Mouse (Mus musculus) thymus, postnatal 36 days (tissue): ENCODE data around the gene Tmem143.
A peak's percentile ranks its signal among the peaks of the same experiment; 100 is the strongest.
"Not testable (repeated sequence)": the region's sequence is repeated elsewhere in the genome, so short reads cannot be mapped to it uniquely, and the experiment has no call there.

Source experiments
- DNase-seq, 2 experiments: peaks; one replicate each; pipeline ENCODE4 v3.0.0; 2022; ENCODE audit warnings: mixed read lengths in 2 of 2

Gene Tmem143

GRCm38 (mm10) chr7:45923762-45924428 lies 27.2 kb downstream of the Tmem143 start, which contains the start of gene Ccdc114:
TSS of gene Ccdc114 (plus strand) at chr7:45924072.
- DNase-seq, result peak; percentile 41 to 61

DNA sequence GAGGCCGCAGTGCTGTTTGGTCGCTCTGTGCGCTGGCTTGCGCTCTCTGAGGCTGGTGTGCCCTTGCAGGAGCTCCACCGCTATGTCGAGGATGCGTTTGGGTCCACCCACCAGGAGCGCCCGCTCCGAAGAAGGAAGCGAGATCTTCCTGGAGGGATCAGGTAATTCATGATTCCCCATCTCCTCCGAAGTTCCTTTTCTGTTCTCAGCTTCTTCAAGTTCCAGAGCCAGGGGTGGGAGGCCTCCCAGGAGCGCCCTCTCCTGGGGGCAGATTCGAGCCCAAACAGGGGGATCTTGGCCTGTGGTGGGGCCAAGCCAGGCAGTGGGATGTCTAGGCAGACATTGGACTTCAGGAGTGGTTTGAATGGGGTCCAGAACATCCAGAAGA lies 27.7 kb downstream of the Tmem143 start:
- peak; percentile 70 to 75 for DNase-seq

- DNase-seq, result no peak
Measured at GRCm38 (mm10) chr7:45928626-45929295, 32.0 kb downstream of the Tmem143 start.

- no peak for DNase-seq
Measured at GRCm38 (mm10) chr7:45929688-45930087, 32.9 kb downstream of the Tmem143 start.

- DNase-seq, result not testable (repeated sequence)
Measured at GRCm38 (mm10) chr7:45933766-45934165, 37.0 kb downstream of the Tmem143 start.

GRCm38 (mm10) chr7:45935114-45935513 lies 38.4 kb downstream of the Tmem143 start:
- peak; percentile 65 to 70 for DNase-seq

DNA sequence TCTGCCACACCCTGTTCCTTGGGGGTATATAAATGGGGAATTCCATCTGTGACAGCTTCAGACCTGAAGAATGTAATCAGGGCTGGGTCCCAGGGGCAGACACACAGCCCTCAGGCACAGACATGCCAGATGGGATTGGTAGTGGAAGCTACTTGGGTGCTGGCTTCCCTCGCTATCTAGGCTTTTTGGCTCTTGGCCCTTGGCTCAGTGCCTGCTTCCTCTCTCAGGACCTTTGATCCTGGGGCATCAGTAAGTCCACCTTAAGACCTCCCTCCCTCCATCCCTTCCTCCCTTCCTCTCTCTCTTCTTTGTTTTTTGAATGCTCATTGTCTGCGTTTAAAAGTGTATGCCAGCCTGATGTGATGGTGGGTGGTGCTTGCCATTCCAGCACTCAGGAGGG lies 43.1 kb downstream of the Tmem143 start:
- no peak for DNase-seq

- no peak for DNase-seq
Measured at GRCm38 (mm10) chr7:45941986-45942385, 45.2 kb downstream of the Tmem143 start.

DNA sequence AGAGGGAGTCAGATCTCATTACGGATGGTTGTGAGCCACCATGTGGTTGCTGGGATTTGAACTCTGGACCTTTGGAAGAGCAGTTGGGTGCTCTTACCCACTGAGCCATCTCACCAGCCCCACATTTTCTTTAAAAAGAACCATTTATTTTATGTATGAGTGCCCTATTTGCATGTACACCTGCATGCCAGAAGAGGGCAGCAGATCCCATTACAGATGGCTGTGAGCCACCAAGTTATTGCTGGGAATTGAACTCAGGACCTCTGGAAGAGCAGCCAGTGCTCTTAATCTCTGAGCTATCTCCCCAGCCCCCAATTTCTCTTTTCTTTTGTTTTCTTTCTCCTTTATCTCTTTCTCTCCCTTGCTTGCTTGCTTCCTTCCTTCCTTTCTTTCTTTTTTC lies 46.5 kb downstream of the Tmem143 start:
- DNase-seq, result not testable (repeated sequence)

DNA sequence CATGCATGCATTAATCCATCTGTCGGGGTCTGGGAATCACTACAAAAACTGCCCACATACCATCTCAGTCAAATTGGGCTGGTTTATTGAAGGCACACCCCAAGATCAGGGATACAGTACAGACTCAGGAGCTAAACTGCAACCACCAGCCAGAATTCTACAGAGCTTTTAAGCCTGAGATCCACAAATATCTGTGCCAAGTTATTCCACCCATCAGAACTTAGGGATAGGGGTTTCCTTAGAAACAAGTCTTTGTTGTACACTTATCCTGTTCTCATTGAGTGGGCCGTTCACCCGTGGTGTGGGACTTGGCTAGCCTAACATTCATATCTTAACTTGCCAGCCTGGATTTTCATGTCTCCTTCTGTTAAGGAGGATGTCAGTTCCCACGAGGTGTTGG lies 52.3 kb downstream of the Tmem143 start:
- DNase-seq, result no peak

GRCm38 (mm10) chr7:45956611-45957010 lies 59.9 kb downstream of the Tmem143 start:
- DNase-seq, result no peak
